Mouse (Mus musculus): ENCODE data around the gene Entpd7. TPM values are rescaled to one million over a fixed set of nuclear protein-coding genes. Genes with fewer than 3 reads are reported as not detected.
A peak's percentile ranks its signal among the peaks of the same experiment; 100 is the strongest.

The Entpd7 gene
- total RNA-seq, 1 experiment, result 11.4 TPM

- no peak for DNase-seq (ENCODE audit: low read depth, low spot score)
- TF ChIP-seq CHD2 (IDR thresholded peaks at IDR 0.05; ENCODE audit: low read depth, low read length) (no peak), ZNF384 (IDR thresholded peaks at IDR 0.05; ENCODE audit: low read depth, low read length) (no peak), MAFK (IDR thresholded peaks at IDR 0.05; ENCODE audit: insufficient read depth, low read depth, low read length) (no peak), HCFC1 (IDR thresholded peaks at IDR 0.05; ENCODE audit: borderline replicate concordance, insufficient read depth, low read length) (no peak), ZC3H11A (IDR thresholded peaks at IDR 0.05; ENCODE audit: borderline replicate concordance, low read depth, low read length) (no peak)
- Histone ChIP-seq H3K9ac (ENCODE audit: insufficient read depth, low read depth, low read length, poor library complexity, severe bottlenecking) (no peak overlapping the region), H3K4me1 (ENCODE audit: control insufficient read depth in 2 of 2, insufficient read depth in 2 of 2, low read length in 2 of 2, poor library complexity in 1 of 2) (peaks cover 0 to 7% of the 10 kb centered on the region in 2 experiments), H3K36me3 (ENCODE audit: control insufficient read depth, insufficient read depth, low read length, poor library complexity, severe bottlenecking) (peaks cover 15% of the 10 kb centered on the region), H3K27ac (ENCODE audit: insufficient read depth, low read depth, low read length, poor library complexity, severe bottlenecking) (no peak overlapping the region), H3K9me3 (ENCODE audit: control insufficient read depth, insufficient read depth, low read depth, low read length) (no peaks in the 10 kb centered on the region), H3K4me3 (ENCODE audit: insufficient read depth in 1 of 2, low read depth in 1 of 2, low read length in 2 of 2, poor library complexity in 1 of 2, severe bottlenecking in 1 of 2) (no peak overlapping the region)
- in situ Hi-C loops (cut with MboI; ENCODE audit: low sequenced_read_pairs in 2 of 2, unreplicated experiment in 2 of 2), result no loop called here
Observed at GRCm38 (mm10) chr19:43663471-43663870, 26.0 kb upstream of the Entpd7 start.

- H3K9me3 ChIP-seq (ENCODE audit: control insufficient read depth, insufficient read depth, low read depth, low read length), result no peaks in the 10 kb centered on the region
- no peak overlapping the region for H3K9ac ChIP-seq (ENCODE audit: insufficient read depth, low read depth, low read length, poor library complexity, severe bottlenecking)
- no peak overlapping the region for H3K27ac ChIP-seq (ENCODE audit: insufficient read depth, low read depth, low read length, poor library complexity, severe bottlenecking)
- peaks cover 0 to 8% of the 10 kb centered on the region in 2 experiments for H3K4me1 ChIP-seq (ENCODE audit: control insufficient read depth in 2 of 2, insufficient read depth in 2 of 2, low read length in 2 of 2, poor library complexity in 1 of 2)
- peaks cover 15% of the 10 kb centered on the region for H3K36me3 ChIP-seq (ENCODE audit: control insufficient read depth, insufficient read depth, low read length, poor library complexity, severe bottlenecking)
- TF ChIP-seq ZNF384 (IDR thresholded peaks at IDR 0.05; ENCODE audit: low read depth, low read length) (no peak), HCFC1 (IDR thresholded peaks at IDR 0.05; ENCODE audit: borderline replicate concordance, insufficient read depth, low read length) (no peak), CHD2 (IDR thresholded peaks at IDR 0.05; ENCODE audit: low read depth, low read length) (no peak), ZC3H11A (IDR thresholded peaks at IDR 0.05; ENCODE audit: borderline replicate concordance, low read depth, low read length) (no peak), MAFK (IDR thresholded peaks at IDR 0.05; ENCODE audit: insufficient read depth, low read depth, low read length) (no peak)
- DNase-seq (ENCODE audit: low read depth, low spot score), result no peak
- in situ Hi-C loops (cut with MboI; ENCODE audit: low sequenced_read_pairs in 2 of 2, unreplicated experiment in 2 of 2), result no loop called here
- H3K4me3 ChIP-seq (ENCODE audit: insufficient read depth in 1 of 2, low read depth in 1 of 2, low read length in 2 of 2, poor library complexity in 1 of 2, severe bottlenecking in 1 of 2), result no peak overlapping the region
Observed at GRCm38 (mm10) chr19:43665441-43666048, 23.9 kb upstream of the Entpd7 start.

- in situ Hi-C loops (cut with MboI; ENCODE audit: low sequenced_read_pairs in 2 of 2, unreplicated experiment in 2 of 2), result no loop called here
- Histone ChIP-seq H3K4me1 (ENCODE audit: control insufficient read depth in 2 of 2, insufficient read depth in 2 of 2, low read length in 2 of 2, poor library complexity in 1 of 2) (peaks cover 0 to 10% of the 10 kb centered on the region in 2 experiments), H3K27ac (ENCODE audit: insufficient read depth, low read depth, low read length, poor library complexity, severe bottlenecking) (no peak overlapping the region), H3K36me3 (ENCODE audit: control insufficient read depth, insufficient read depth, low read length, poor library complexity, severe bottlenecking) (peaks cover 15% of the 10 kb centered on the region), H3K9me3 (ENCODE audit: control insufficient read depth, insufficient read depth, low read depth, low read length) (no peaks in the 10 kb centered on the region), H3K4me3 (ENCODE audit: insufficient read depth in 1 of 2, low read depth in 1 of 2, low read length in 2 of 2, poor library complexity in 1 of 2, severe bottlenecking in 1 of 2) (0 out of 4 replicates have a peak overlapping the region, but pooled peaks have one; percentile 3 to 18), H3K9ac (ENCODE audit: insufficient read depth, low read depth, low read length, poor library complexity, severe bottlenecking) (peak overlapping the region; percentile 15; the same call in 1 of the 2 replicates)
- TF ChIP-seq ZC3H11A (IDR thresholded peaks at IDR 0.05; ENCODE audit: borderline replicate concordance, low read depth, low read length) (no peak), CHD2 (IDR thresholded peaks at IDR 0.05; ENCODE audit: low read depth, low read length) (no peak), MAFK (IDR thresholded peaks at IDR 0.05; ENCODE audit: insufficient read depth, low read depth, low read length) (no peak), HCFC1 (IDR thresholded peaks at IDR 0.05; ENCODE audit: borderline replicate concordance, insufficient read depth, low read length) (no peak), ZNF384 (IDR thresholded peaks at IDR 0.05; ENCODE audit: low read depth, low read length) (no peak)
- DNase-seq (ENCODE audit: low read depth, low spot score), result no peak
Observed at GRCm38 (mm10) chr19:43666661-43667429, 22.6 kb upstream of the Entpd7 start.

GRCm38 (mm10) chr19:43667430-43667809 is 22.1 kb upstream of the Entpd7 start:
- Histone ChIP-seq H3K27ac (ENCODE audit: insufficient read depth, low read depth, low read length, poor library complexity, severe bottlenecking) (no peak overlapping the region), H3K4me1 (ENCODE audit: control insufficient read depth in 2 of 2, insufficient read depth in 2 of 2, low read length in 2 of 2, poor library complexity in 1 of 2) (peaks cover 0 to 10% of the 10 kb centered on the region in 2 experiments), H3K4me3 (ENCODE audit: insufficient read depth in 1 of 2, low read depth in 1 of 2, low read length in 2 of 2, poor library complexity in 1 of 2, severe bottlenecking in 1 of 2) (no peak overlapping the region), H3K9ac (ENCODE audit: insufficient read depth, low read depth, low read length, poor library complexity, severe bottlenecking) (no peak overlapping the region), H3K36me3 (ENCODE audit: control insufficient read depth, insufficient read depth, low read length, poor library complexity, severe bottlenecking) (peaks cover 15% of the 10 kb centered on the region), H3K9me3 (ENCODE audit: control insufficient read depth, insufficient read depth, low read depth, low read length) (no peaks in the 10 kb centered on the region)
- no peak for TF ChIP-seq ZNF384 (IDR thresholded peaks at IDR 0.05; ENCODE audit: low read depth, low read length)
- DNase-seq (ENCODE audit: low read depth, low spot score), result no peak
- in situ Hi-C loops (cut with MboI; ENCODE audit: low sequenced_read_pairs in 2 of 2, unreplicated experiment in 2 of 2), result no loop called here
